Mouse (Mus musculus): Measurements from ENCODE around the gene Zbtb20.

Gene Zbtb20

DNA sequence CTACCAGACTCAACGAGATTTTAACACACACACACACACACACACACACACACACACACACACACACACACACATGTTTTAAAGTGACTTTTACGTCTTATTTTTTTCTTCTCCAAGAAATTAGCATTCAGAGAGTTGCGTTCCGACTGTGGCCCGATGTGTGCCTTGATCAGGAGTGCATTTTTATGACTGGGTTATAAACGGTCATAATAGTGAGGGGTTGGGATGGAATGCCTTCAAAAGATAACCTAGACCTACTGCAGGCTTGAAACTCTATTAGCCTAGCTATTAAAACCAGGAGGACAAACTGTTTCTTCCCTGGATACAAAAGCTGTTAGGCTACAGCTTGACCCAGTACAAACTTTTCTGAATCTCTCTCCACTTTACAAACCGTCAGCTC lies 661.5 kb downstream of the Zbtb20 start:
- TF ChIP-seq GATA4 (IDR thresholded peaks at IDR 0.05; ENCODE audit: insufficient replicate concordance, low read length): no peak

DNA sequence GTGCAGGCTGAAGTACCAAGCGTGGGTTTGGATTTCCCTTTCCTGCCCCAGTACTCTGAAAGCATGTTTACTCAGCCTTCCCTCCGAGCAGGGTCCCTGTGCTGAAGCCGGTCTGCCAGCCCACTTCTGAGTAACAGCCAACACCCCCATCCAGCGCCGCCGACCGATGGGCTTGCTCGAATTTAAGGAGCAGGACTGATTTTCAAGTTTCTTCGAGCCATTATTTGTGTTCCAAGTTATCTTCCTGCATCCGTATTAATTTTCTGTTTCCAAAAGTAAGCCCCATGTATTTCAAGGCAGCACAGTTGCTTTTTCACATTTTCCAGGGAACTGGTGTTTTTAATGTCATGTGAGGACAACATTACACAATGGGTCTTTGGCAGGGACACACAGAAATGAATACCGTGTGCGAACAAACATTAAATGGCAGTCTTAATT lies 664.0 kb downstream of the Zbtb20 start:
- no peak for TF ChIP-seq GATA4 (IDR thresholded peaks at IDR 0.05; ENCODE audit: insufficient replicate concordance, low read length)

DNA sequence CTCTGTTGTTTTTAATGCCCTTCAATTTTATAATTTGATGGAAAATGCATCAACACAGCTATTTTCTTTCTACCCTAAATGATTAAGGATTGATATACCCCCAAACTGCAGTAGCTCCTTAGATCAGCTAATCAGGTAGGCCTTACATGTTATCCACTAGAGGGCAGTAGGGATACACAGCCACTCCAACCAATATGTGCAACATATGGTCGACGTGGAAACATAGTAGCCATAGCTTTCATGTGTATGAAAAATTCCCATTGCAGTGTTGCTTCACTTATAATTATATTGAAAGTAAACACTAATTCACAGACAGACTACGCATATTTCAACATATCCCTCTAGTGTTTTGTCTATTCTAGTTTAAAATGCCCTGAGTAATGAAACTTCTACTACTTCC lies 664.4 kb downstream of the Zbtb20 start:
- TF ChIP-seq GATA4 (IDR thresholded peaks at IDR 0.05; ENCODE audit: insufficient replicate concordance, low read length): no peak

DNA sequence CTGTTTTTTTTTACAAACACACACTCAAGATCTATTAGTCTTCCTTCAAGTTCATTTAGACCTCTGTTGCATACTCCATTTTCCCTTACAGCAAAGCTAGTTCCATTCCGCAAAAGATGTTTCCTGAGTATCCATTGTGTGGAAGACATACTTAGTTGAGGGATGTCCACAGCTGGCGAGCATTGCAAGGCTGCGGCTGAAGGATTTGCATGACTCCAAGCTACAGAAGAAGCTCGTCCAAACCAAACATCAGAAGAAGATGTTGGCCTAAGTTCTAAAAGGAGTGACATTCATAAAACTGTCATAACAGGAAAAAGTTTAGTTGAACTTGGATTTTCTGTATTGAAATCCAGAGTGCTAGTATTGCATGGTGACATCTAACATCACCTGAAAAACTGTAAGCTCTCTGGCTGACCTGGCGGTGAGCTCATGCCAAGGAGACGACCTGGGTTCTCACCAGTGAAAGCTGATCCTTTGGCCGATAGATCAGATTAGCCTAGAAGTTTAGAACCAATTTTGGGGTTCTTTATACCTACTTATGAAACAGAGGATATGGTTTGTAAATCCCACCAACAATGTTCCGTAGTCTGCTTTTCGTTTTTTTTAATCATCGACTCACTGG lies 665.0 kb downstream of the Zbtb20 start:
- TF ChIP-seq GATA4 (IDR thresholded peaks at IDR 0.05; ENCODE audit: insufficient replicate concordance, low read length): no peak

DNA sequence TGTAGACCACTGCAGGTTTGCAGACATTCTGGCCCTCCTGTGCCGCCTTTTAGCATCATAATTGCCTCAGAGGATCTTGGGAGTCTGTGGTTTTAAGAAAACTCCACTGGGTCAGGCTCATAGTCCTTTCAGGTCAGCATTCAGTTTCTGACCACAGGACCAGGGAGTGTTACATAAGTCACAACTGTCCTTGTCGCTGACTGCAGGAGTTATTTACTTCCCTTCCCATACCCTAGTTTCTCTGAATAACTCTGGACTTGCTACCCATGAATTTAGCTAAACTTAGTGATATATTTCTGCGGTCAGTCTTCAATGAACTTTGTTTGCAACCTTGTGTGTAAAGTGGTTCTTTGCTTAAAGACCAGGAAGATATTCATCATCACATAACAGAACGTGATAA lies 669.6 kb downstream of the Zbtb20 start:
- TF ChIP-seq GATA4 (IDR thresholded peaks at IDR 0.05; ENCODE audit: insufficient replicate concordance, low read length): no peak

DNA sequence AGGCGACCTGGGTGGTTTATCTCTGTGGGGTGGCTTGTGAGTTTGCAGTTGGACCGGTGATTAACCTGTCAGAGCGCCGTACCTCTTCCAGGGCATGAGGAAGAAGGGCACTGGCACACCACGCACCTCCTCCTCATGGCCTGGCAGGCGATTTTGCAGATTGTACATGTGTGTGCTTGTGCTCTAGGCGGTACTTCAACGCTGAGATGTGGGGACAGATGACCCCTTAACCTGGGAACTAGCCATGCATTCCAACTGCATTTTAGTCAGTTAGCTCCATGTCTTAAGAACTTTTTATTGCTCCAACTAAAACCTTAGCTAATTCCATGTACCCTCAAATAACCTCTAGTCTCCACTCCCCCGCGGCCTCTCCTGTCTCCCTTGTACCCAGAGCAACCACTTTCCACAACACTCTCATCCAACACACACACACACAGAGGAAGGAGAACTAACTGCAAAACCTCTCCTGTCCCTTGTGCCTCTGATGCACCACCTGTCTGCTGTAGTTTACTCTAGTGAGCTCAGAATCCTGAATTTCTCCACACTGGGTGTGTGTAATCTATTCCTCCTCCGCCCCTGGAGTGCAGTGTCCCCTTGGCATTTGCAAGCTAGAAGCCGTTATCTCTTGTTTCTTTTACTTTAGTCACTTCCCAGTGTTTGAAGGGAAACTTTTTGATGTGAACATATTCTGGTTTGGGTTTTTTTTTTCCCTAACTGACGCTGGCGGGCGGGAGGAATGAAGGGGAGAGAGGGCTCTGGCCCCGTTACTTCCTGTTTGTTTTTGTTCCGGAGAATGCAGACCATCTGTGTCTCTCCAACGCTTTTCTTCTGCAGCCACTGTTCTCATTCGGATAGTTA lies 671.9 kb downstream of the Zbtb20 start:
- no peak for TF ChIP-seq GATA4 (IDR thresholded peaks at IDR 0.05; ENCODE audit: insufficient replicate concordance, low read length)

DNA sequence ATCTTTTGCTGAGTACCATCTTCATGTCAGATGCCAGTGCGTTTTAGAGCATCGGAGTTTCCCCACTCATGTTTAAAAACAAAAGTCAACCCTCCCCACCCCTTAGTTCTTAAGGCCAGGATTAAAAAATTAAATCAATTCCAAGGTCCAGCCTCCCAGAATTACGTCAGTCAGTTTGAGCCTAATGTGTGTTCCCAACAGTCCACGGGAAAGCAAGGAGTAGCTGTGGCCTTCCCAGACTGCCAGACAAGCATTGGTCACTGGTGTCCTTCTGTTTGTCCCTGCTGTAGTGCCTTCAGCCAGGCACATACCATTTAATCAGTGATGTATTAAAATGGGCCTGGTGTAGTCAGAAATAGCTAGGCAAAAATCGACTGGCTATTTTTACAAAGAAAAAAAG lies 673.1 kb downstream of the Zbtb20 start:
- TF ChIP-seq GATA4 (IDR thresholded peaks at IDR 0.05; ENCODE audit: insufficient replicate concordance, low read length): no peak

DNA sequence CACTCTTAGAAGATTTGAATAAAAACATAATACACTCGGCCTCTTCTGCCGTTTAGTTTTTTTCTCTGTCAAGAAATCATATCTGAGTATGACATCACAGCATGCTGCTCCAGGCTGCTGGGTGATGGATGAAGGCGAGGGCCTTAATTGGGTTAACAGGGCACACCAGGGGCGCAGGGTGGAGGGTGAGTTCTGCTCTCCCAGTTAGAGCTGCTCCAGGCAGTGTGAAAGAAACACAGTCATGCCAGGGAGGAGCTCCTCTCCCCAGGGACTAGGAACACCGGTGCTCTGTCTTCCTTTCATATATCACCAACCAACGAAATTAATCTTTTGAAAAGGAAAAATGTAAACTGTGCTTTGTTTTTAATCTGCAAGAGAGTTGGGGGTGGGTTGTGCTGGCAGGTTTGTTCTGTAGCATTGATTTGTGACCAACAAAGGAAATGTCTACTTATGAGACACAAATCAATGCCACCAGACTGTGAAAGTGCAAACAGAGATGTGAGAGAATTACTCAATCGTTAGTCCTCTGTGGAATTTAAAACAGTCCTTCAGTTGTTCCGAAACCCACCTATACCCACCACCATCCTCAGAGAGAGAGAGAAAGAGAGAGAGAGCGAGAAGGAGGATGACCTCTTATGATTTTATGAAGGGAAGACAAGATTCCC lies 673.9 kb downstream of the Zbtb20 start:
- no peak for TF ChIP-seq GATA4 (IDR thresholded peaks at IDR 0.05; ENCODE audit: insufficient replicate concordance, low read length)

DNA sequence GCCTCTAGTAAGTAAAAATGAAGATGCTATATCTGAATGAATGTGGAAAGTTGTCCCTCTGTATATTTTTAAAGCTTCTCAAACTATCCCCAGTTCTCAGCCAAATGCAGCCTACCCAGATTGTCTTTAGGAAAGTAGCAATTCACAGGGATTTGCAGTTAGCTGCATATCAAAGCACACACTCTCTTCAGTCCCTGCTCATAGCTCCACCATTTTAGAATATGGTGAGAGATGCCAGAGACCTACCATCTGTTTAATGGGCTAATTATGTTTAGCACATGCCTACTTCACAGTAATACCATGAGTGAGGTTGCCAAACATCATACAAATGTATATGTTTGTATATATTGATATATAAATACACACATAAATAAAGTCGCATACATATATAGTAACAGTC lies 676.8 kb downstream of the Zbtb20 start:
- no peak for TF ChIP-seq GATA4 (IDR thresholded peaks at IDR 0.05; ENCODE audit: insufficient replicate concordance, low read length)

DNA sequence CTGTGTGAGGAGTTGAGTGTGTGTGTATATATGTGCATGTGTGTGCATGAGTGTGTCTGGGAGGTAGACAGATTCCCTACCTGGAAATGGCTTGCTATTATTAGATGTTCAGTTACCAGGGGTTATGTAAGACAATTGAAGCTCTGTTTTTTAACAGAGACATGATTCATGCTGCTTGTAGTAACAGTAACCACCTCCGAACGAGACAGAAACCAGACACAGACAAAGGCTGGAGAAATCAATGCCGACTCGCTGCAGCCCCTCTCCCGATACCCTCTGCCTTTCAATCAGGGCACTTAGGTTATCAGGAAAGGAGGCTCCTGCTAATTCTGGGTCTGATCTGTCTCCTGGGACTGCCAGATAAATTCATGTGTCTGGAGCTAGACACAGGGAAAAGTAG lies 681.7 kb downstream of the Zbtb20 start:
- no peak for TF ChIP-seq GATA4 (IDR thresholded peaks at IDR 0.05; ENCODE audit: insufficient replicate concordance, low read length)

DNA sequence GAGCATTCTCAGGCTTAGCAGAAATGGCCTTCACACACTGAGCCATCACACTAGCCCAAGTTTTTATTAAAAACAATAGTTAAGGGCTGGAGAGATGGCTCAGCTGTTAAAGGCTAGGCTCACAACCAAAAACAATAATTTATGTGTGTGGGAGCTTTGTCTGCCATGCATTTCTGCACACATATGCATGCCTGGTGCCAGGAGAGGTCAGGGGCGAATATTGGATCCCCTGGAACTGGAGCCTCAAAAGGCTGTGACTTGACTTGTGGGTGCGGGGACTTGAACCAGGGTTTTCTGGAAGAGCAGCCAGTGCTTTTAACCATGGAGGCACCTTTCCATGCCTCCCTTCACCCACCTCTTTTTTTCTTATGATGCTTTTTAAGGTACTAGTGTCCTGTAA lies 685.6 kb downstream of the Zbtb20 start:
- TF ChIP-seq GATA4 (IDR thresholded peaks at IDR 0.05; ENCODE audit: insufficient replicate concordance, low read length): no peak

DNA sequence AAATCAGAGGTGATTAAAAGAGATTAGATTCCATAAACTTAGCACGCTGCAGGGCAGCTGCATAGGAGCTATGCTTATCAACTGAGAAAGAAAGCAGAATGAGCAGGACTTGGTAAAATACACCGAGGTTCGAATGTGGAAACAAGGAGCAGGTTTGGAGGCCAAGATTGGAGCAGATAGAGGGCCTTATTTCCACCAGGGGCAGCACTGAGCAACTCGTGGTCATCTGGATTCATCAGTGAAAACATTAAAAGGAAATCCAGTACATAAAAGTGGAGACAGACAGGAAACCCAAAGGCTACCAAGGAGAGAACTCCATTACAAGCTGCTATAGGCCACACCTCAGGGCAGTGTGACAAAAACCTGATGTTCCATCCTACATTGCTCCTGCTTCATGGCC lies 686.3 kb downstream of the Zbtb20 start:
- no peak for TF ChIP-seq GATA4 (IDR thresholded peaks at IDR 0.05; ENCODE audit: insufficient replicate concordance, low read length)

DNA sequence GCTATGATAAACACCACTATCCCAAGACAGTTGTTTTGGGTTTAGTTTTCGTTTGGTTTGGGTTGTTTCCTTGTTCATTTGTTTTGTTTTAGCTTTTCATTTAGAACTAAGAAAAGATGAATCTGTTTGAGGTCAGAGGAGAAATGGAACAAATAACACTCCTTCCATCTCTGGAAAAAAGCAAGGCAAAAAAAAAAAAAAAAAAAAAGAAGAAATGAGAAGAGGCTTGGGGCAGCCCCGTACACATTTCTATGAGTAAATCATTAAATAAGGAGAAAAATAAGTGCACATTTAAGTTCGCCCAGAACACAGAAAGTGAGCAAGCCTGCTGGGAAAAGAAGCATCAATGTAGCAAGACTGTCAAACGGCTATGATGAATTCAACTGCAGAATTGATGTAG lies 690.2 kb downstream of the Zbtb20 start:
- no peak for TF ChIP-seq GATA4 (IDR thresholded peaks at IDR 0.05; ENCODE audit: insufficient replicate concordance, low read length)

DNA sequence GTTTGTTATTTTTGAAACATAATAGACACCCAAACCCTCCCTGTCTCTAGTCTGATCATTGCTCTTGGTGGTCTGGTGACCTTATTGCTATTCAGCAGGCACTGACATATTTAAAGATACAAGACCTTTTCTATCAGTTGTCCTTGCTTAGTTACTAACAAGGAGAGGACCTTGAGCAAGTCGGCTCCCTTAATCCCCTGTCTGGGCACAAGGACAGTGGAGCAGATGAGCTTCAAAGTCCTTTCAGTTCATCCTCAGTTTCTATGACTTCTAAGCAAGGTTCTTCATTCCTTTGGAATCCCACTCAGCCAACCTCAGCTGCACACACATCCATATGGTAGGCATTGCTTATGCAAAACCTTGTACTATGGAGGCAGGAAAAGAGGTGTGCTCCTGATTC lies 690.8 kb downstream of the Zbtb20 start:
- TF ChIP-seq GATA4 (IDR thresholded peaks at IDR 0.05; ENCODE audit: insufficient replicate concordance, low read length): no peak

DNA sequence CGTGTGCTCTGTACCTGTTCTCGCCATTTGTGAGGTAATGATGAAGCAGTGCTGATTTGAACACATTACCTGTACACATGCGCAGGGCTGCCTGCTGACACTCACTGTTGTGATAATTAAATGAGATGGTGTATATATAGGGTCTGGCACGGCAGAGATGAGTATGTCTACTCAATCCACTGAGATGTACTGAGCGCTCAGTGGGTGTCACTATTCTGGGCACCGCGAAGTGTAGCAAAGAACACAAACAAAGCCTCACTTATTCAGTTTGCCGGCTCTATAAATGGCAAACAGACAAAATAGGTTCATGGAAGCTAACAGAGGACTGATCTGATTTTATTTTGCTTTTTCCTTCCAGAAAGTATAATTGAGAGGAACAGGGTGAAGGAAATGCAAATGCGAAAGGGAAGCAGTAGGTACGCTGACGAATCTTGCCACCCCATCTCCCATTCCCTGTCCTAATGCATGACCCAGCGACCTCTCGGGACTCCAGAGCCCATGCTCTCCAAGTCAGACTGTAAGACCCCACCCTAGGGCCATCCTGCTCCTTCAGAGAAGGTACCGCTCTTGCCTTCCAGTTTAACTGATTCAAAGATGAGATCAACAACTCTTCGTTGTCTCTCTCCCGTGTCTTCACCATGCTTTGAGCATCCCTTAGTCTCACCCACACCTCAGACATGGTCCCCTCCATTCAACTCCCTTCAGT lies 695.8 kb downstream of the Zbtb20 start:
- no peak for TF ChIP-seq GATA4 (IDR thresholded peaks at IDR 0.05; ENCODE audit: insufficient replicate concordance, low read length)

Measured in liver, adult (tissue).